Mouse (Mus musculus) frontal cortex, postnatal 14 days (tissue): ENCODE measurements around the gene Nrde2.
"Not testable (repeated sequence)": the region's sequence is repeated elsewhere in the genome, so short reads cannot be mapped to it uniquely, and the experiment has no call there.

Source experiments
- DNase-seq, 2 experiments: peaks; one replicate each; pipeline ENCODE4 v3.0.0; 2022; ENCODE audit warnings: low spot score in 2 of 2

Gene Nrde2

DNA sequence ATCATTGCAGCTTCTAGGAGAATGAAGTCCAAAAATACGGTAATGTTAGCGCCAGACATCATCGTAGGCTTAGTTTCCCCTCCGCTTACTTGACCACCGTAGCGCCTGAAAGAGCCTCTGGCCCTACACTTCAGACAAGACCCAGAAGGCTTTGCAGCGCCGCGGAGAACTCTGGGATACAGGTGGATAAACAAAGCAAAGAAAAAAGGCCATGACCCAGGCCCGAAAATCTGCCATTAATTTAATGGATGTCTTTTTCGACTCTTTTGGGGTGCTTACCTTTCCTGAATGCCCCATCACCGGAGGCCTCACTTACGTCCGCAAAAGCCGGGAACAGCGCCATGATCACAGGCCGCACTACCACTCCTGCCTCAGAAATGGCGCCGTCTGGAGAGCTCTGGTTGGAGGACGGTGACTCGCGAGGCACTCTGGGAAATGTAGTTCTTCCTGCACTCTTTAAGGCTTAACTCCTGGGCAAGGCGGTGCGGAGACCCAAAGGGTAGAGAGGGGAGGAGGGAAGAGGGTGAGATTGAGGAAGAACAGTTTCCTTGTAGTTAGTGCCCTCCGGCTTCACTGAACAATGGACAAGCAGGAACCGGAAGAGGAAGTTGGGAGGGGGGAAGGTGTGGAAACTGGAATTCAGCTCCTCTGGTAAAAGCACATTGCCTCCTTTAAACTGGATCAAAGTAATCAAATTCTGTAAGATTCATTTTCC lies at the start of gene Nrde2:
Nrde2 (minus strand) TSS at position 393 of the 715 bp plus-strand sequence.
- peak; percentile 86 for DNase-seq

- no peak for DNase-seq
Measured at GRCm38 (mm10) chr12:100206926-100207325, 47.5 kb upstream of the Nrde2 start.

GRCm38 (mm10) chr12:100206521-100206920 lies 47.1 kb upstream of the Nrde2 start:
- no peak for DNase-seq

GRCm38 (mm10) chr12:100205156-100205555 lies 45.7 kb upstream of the Nrde2 start:
- no peak for DNase-seq

GRCm38 (mm10) chr12:100203759-100204158 lies 44.3 kb upstream of the Nrde2 start:
- DNase-seq: no peak

GRCm38 (mm10) chr12:100201838-100202237 lies 42.4 kb upstream of the Nrde2 start:
- DNase-seq: peak; percentile 90 to 94

DNA sequence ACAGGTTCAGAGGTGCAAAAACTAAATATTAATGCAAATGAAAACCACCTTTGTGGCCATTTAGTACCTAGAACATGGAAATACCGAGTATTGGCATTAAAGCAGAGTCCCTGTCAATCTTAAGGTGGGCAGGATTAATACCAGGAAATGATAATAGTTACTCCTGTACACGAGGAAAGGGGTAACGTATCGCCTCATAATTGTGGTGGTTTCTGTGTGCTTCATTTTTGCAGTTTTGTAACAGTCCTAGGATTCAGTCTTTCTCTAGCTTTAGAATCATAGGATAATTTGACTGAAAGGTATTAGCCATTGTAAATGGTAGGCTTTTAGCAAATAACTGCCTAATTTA lies 41.9 kb upstream of the Nrde2 start:
- DNase-seq: no peak

DNA sequence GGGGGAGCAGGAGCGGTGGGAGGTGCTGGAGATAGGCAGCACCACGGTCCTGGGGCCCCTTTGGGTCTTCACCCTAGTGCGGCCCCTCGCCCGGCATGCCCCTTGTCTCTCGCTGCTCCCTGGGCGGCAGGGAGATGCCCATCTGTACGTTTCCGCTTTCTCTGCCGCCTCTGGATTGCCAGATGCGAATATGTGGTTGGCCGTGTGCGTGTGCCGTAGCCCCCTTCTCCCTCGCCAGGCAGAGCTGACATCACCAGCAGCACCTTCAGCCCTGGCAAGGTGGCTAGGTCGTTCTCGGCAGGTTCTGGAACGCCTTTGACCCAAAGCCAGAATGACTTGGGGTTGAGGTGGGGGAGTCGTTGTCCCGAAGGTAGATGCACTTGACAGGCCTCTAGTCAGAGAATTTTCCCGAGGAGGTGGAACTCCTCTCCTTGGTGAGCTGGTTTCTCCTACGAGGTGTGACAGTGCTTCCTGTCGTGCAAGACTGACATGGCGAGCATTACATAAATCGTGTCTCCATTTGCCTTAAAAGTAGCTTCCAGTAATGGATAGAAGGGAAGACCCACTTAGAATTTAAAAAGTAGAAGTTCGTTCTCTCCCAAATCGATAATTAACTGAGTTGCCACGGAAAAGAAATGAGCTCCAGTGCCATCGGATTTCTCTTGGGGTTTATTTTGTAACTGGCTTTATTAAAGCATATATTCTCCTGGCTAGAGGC lies 41.4 kb upstream of the Nrde2 start:
- DNase-seq: no peak

- DNase-seq: peak in 1 of 2 experiments; percentile 67
Measured at GRCm38 (mm10) chr12:100199891-100200644, 40.6 kb upstream of the Nrde2 start.

- peak; percentile 87 to 92 for DNase-seq
Measured at GRCm38 (mm10) chr12:100198967-100199660, 39.7 kb upstream of the Nrde2 start, which contains the start of gene Calm1. Gene Calm1 (plus strand): TSS chr12:100199435.

DNA sequence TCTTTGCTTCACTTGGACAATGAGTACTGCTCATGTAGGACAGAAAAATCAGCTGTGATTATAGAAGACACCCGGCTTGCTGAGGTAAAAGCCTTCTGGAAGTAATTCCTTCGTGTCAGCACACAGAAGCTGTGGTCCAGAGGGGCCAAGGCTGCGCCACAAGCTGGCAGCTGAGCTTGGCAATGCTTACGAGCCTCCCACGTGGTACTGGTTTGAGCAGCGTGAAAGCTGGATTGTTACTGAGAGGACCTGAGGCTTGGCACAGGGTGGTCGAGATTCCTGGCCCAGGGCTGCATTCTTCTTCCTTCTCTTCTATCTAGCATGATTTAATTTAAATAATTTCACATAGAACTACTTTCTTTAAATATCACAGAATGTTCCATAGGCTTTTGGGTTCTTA lies 37.3 kb upstream of the Nrde2 start:
- DNase-seq: no peak

DNA sequence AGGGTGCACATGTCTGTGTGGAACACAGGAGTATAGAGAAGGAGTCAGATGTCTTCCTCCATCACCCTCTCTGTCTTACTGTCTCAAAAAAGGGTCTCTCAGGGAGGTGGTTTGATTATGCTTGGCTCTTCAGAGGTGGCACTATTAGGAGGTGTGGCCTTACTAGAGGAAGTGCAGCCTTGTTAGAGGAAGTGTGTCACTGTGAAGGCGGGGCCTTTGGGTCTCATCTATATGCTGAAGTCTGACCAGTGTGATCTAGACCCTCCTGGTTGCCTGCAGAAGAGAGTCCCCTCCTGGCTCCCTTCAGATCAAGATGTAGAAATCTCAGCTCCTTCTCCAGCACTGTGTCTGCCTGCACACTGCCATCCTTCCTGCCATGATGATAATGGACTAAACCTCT lies 34.7 kb upstream of the Nrde2 start:
- no peak for DNase-seq

- no peak for DNase-seq
Measured at GRCm38 (mm10) chr12:100190802-100191201, 31.3 kb upstream of the Nrde2 start.

GRCm38 (mm10) chr12:100187756-100188430 lies 28.4 kb upstream of the Nrde2 start:
- no peak for DNase-seq

DNA sequence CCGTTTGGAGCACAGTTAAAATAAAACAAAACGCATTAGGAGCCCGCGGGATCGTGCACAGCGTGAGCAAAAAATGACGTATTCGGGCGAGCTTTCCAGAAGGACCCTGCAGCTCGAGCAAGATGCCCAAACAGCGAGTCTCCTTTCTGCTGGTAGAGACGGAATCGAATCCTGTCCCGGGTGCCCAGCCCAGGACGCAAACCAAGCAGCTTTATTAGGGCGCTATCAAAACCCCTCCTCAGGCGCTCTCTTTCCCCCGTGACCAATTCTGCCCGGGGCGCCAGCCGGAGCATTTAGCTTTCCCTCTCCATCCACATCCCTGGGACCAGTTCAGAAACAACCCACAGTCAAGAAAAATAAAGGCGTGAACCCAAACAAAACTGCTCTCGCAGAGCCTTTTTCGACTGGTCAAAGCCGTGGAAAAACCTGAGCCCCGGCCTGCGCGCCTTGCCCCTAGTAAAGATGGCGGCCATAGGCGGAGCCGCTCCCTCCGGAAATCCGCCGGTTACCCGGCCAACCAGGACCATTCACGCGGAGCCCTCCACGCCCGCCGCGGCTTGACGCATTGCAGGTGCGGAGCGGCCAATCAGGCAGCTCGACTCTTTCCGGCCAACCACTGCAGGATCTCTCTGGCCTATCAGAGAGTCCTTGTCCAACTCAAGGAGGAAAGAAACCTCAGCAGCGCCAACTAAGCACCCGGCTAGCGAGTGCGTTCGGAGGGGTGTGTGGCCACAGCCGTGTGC lies 27.7 kb upstream of the Nrde2 start:
- DNase-seq: peak; percentile 99 to 100

GRCm38 (mm10) chr12:100186376-100186775 lies 26.9 kb upstream of the Nrde2 start:
- DNase-seq: no peak

- no peak for DNase-seq
Measured at GRCm38 (mm10) chr12:100185897-100186296, 26.4 kb upstream of the Nrde2 start.

DNA sequence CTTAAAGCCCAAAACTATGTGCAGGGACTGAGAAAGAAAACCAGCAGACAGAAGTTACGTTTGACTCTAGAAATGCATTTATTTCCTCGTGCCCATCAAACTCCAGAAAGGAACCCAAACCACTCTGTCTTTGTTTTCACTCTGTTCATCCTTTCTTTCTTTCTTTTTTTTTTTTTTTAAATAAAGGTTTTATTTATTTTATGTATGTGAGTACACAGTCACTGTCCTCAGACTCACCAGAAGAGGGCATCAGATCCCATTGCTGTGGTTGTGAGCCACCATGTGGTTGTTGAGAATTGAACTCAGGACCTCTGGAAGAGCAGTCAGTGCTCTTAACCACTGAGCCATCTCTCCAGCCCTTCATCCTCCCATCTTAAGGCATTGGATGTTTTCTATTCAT lies 25.5 kb upstream of the Nrde2 start:
- not testable (repeated sequence) for DNase-seq

DNA sequence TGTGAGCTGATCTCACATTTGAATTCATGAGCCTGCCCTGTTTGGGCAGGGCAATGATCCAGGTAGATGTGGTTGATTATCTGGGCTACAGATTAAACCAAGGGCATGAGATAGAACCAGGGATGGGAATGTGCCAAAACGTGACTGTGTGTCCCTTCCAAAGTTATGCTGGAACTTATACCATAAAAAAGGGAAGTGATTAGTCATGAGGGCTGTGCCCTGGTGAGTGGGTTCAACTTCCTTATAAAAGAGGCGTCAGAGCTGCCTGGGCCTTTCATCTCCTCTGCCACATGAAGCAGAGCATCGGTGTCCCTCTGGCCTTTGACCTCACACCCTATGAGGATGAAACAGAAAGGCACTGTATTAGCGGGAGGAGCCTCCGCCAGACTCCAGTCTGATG lies 24.5 kb upstream of the Nrde2 start:
- no peak for DNase-seq

DNA sequence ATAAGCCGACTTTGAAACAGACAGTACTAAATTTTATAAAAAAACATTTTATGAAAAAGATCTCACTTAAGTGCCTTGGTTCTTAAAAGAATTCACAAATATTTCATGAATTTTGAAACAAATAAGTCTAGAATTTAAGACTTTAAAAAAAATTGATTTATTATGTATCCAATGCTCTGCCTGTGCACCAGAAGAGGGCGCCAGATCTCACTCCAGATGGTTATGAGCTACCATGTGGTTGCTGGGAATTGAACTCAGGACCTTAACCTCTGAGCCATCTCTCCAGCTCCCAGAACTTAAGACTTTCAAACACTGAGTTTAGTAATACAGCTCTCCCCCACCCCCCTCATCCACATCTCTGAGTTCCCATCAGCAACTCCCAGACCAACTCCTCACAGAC lies 23.2 kb upstream of the Nrde2 start:
- DNase-seq: no peak

- DNase-seq: no peak
Measured at GRCm38 (mm10) chr12:100180802-100181201, 21.3 kb upstream of the Nrde2 start.
